Mouse (Mus musculus): Measurements from ENCODE around the gene 9930022D16Rik.

Gene 9930022D16Rik

DNA sequence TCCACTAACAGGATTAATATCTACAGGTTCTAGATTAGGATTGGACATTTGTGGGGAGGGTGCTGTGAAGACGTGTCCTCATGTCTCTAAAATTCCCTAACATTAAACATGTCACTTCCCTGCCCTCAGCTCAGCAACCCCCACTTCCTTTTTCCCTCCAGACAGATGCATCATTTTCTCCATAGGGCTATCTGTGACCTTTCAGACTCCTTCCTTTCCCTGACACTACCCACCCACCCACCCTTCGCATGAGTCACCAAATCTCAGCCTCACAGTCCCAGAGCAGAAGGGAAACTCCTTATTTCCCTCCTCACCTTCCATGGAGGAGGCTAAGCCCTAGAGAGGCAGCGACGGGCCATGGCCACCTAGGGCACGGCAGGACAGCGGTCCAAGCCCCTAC lies at the start of gene 9930022D16Rik:
TSS of gene 9930022D16Rik (plus strand) at position 301 of the 400 bp plus-strand sequence.
- DNase-seq = no peak

DNA sequence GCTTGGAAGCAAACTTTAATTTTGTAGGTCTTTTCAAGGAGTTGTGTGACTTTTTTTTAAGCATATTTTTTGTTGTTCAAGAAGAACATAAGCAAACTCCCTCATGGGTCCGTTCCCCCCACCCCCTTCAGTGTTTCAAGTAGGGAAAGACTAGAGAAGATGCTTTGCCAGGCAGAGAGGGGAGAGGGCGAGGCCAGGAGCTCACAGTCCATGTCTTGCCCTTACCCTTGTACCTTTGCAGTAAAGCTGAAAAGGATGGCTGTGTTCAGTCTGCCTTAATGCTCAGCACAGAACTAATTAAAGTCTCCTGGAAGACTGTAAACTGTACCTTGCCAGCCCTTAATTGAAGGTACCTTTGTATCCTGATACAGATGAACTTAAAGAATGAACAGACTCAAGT lies 49.4 kb upstream of the 9930022D16Rik start:
- DNase-seq = no peak

DNA sequence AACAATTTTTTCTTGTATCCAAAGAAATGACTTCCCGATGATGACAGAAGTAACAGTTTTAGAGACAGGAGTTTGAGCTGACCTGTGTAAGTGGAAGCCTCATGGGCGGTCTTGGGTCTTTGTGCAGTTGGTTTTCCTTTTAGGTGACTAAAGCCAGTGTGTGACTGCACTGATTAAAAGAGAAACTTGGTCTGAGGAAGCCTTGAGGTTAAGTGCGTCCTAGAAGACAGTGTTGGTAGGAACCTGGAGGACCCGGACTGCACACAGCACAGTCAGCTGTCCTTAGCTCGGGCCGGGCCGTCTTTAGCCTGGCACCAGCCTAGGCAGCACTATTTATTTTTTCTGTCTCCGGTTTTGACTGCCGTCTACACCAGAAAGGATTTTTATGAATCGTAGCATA lies 48.8 kb upstream of the 9930022D16Rik start:
- no peak for DNase-seq

DNA sequence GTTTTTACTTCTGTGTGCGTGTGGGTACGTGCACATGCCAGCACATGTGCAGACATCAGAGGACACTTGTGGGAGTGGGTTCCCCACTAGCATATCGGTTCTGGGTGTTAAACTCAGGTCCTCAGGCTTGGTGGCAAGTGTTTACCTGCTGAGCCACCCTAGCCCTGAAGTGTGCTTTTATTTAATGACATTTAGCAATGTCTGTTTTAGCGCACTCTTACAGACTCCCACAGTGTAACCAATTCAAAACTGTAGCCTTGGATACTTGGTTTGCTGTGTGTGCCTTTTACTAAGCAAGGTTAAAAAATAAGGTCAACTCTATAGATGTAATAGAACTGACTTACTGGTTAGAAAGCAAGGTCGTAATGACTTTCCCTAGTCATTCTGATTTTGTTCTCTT lies 47.9 kb upstream of the 9930022D16Rik start:
- DNase-seq = no peak

DNA sequence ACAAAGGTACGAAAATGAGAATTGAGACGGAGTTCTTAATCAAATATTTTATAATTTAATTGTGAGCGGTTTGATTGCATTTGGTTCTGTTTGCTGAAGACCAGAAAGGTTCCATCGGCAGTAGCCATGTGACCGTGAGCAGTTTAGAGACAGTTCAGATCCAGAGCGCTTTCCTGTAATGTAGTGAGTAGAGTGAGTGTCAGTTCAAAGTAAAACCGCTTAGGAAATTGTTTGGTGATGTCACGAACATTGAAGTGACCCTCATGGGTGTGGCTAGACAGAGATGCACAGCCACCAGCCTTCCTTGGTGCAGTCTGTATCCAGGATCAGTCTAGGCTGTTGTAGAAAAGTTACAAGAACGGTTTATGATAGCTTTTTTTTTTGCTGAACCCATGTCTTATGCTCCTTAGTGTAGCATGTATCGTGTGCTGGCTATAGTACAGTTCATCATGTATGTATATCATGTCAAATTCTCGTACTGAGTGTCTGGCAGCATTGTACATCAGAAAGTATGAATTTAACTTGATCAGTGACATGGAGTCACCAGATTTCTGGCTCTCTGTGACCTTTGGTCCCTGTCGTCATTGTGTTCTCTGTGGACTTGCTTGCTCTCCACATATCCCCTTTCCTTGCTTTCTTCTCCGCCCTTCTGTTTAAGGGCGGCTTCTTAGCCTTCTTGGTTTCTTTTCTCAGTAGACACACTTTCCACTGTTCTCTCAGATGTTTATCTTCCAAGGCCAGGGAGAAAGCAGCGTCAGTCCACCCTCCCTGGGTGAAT lies 46.7 kb upstream of the 9930022D16Rik start:
- no peak for DNase-seq

DNA sequence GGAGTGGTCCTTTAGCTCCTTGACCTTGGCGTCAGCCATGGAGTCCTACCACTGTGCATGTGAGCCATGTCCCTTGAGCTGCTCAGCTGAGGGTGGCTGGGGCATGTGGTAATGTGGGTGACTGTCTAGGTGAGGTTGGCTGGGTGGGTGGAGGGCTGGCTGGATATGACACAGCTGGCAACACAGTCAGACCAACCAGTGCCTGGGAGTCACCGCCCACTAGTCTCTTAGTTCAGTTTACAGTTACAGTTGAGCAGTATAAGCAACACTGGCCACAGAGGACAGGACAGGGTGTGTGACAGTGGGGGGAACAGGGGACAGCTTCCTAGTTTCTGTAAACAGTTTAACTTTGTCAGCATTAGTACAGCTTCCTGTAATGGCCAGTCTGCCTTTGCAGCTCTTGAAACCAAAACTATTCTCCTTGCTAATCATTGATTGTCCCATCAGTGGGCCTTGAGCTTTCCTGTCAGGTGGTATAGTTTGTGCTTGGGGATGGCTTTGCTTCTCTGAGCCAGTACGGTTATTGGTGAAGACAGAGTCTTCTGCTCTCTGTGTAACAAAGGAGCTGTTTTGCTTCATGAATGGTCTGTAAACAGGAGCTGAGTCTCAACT lies 44.6 kb upstream of the 9930022D16Rik start:
- no peak for DNase-seq

DNA sequence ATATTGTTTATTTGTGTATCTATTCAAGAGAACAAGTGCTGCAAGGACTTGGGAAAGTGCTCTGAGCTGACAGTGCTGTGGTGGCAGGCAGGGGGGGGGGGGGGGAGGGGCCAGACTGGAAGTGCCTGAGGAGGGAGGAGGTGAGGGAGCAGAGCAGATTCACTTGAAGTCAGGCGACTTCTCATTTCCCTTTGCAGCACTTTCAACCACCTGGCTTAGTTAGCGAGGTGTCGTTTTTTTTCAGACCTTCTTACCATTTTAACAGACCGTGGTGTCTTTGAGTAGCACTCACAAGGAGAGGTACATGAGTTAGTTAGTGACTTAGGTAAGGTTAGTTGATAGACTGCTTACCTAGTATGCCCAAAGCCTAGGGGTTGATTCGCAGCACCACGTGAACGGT lies 38.3 kb upstream of the 9930022D16Rik start:
- DNase-seq = no peak

DNA sequence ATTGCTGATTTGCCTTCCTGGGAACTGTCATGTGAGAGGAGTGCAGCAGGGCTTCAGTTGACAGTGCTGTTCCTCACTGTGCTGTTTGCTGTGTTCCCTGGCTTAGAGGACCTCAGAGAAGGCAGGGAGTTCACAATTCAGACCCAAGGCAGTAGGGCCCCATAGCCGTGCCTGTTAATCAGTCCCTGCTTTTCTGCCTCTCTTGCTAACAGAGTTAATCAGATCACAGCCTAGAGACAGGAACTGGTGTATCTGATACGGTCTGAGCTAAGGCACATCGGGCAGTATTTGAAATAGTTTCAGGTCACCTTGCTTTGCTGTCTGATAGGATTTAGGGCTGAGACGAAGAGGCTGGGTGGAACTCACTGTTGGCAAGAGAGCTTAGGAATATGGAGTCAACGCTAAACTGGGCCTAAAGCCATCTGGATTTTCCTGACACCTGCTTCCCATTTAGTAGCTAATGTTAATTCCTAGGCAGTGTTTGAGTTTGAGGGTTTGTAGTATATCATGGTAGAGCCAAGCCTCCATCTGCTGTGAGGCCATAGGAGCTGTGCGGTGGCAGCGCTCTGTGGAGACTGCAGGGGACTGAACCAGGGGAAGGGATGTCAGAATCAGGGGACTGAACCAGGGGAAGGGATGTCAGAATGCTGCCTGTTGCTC lies 37.1 kb upstream of the 9930022D16Rik start:
- peak; percentile 48 to 60 for DNase-seq

DNA sequence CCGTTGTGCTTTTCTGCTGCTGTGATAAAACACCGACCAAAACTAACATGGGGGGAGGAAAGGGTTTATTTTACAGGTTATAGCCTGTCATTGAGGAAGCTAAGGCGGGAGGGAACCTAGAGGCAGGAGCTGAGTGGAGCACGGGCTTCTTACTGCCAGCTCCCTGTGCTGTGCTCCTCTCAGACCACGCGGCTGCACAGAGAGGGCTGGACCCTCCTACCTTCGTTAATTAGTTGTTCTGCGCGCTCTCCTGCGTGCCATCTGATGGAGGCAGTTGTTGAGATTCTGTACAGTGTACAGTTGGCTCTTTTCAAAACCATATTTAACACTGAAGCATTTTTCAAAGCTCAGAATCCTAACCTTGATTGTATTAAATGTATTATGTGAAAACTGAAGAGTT lies 36.2 kb upstream of the 9930022D16Rik start:
- no peak for DNase-seq

DNA sequence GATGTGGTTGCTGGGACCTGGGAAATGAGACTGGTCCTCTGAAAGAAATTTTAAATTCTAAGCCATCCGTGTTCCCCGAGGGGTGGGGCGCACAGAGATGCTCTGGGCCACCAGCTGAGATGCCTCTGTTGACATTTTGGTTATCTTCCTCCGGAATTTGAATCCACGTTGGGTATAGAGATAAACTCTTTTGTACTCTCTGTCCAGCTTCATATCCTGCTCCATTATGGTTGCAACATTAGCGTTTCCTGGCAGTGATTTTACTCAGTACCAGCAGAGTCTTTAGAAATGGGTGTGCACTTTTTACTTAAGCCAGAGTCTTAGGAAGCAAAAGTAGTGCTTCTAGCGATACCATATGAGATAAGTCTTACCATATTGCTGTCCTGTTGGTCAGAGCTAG lies 35.7 kb upstream of the 9930022D16Rik start:
- no peak for DNase-seq

DNA sequence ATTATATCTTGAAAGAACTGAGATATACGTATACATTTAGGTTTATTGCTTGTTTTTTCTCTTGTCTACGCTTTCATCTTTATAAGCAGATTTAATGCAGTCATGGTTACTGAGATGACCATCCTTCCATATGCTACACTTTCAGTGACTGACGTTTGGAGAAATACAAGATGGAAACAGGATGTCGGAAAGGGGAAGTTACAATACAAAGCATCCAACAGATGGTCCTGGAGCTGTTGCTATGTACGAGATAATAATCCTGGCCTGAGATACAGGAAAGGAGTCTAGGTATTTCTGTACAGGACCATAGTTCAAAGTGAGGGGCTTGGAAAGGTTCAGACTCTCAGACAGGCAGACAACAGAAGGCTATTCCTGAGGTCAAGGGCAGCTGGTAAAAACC lies 33.1 kb upstream of the 9930022D16Rik start:
- DNase-seq = no peak

DNA sequence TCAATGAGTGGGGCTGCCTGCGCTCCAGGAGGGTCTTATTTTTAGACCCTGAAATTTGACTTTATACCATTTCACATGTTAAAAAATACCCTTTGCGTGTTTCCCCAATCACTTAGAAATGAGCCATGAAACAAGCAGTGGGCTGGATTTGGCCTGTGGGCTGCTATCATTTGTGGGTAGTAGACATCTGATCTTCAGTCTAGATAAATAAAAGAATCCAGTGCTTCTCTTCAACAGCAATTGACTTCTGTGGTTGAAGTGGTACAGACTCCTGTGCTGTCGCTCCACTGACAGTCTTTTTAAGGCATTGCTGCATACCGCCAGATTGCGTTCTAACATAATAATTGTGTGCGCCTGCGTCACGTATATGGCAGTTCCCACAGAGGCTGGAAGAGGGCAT lies 28.4 kb upstream of the 9930022D16Rik start:
- DNase-seq = no peak

DNA sequence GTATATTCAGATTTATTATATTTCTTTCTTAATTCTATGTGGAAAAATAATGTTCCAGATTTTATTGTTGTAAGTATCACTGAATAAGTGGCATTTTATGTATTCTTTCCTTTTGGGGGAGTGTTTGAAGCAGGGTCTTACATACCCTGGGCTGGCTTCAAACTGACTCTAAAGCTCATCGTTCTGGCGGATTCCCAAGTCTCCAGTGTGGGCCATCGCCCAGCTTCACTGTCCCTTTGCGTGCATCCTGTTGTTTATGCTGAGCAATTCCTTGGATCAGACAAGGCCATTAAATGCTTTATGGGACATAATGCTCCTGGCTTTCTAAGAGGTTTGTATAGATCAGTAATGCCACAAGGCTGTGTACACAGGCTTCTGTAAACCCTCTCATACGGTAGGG lies 24.7 kb upstream of the 9930022D16Rik start:
- DNase-seq = no peak

DNA sequence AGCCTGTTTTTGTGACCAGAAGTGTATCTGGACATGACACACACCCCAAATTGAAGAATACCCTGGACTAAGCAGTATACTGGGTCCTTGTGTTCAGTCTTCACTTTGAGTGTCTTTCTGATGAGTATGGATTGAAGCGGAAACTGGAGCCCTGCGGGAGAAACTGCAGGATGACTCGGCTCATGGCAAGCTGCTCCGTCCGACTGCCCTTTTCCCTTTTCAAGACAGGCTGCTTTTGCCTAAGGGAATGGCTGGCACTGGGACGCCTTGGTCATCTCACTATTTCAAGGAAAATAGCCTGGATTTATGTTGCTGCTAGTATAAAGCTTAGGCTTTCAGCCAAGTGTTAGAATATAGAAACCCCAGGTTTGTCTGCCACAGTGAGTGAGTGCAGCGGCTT lies 22.5 kb upstream of the 9930022D16Rik start:
- DNase-seq = no peak

DNA sequence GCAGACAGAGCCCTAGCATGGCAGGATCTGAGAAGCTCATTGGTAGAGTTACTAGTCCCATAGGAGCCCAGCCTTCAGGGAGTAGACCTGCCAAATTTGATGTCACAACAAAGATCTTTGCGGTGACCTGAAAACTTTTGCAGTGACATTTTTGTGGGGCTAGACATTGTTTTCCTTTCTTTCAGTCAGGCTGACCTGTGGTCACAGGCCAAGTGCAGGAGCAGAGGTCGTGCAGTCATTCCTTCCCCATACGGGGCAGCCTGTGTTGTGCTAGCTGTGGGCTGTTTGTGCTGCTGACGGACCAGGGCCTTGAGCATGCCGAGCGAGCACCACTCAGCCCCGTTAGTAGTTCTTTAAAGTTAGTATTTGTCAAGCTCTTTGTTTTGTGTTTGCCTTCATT lies 22.0 kb upstream of the 9930022D16Rik start:
- DNase-seq = no peak

DNA sequence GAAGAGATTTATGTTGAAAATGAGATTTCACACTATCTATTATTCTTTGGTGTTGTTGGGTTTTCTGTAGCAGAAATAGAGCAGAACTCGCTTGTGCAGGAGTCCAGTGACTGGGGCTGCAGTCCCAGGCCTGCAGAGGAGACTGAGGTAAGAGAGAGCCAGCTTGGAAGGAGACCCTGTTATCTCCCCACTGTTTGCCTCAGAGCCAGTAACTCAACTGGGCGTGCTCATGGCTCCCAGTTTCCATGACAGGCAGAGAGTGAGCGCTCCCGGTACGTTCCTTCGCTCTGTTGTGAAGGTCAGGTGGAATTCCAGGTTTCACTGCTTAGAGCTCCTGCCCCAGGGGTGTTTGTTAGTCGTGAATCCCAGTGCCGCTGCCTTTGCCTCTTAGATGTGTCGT lies 21.1 kb upstream of the 9930022D16Rik start:
- DNase-seq = no peak

DNA sequence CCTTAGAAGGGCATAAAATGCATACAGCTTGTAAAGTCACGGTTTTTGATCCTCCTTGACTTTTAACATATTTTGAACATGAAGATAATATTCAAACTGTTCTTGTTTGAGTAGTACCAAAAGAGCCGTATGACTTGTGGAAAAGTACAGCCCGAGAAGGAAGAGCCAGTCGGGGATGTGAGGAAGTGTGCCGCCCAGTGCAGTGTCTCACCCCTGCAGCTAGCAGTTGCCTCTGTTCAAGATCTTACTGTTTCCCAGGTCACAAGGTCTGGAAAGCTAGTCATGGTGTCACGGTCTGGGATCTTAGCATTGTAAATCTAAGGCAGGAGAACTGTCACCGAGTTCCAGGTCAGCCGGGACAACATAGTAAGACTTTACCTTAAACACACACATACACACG lies 19.0 kb upstream of the 9930022D16Rik start:
- no peak for DNase-seq

DNA sequence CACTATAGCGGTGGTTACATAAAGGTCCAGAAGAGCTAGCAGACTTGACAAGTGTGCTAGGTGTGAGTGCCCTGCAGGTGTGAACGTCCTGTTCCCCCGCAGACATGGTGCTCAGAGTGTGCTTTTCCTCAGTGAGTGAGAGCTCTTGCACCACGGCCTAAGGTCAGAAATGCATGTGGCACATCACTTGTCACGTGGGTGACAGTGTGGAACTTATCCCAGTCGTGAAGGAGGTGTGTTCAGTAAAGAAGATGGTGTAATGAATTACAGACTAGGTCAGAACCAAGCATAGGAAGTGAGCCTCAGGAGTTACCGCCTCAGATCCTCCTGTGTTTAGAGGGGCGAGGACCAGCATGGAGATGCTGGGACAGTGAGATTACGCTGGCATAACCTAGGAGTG lies 18.4 kb upstream of the 9930022D16Rik start:
- no peak for DNase-seq

DNA sequence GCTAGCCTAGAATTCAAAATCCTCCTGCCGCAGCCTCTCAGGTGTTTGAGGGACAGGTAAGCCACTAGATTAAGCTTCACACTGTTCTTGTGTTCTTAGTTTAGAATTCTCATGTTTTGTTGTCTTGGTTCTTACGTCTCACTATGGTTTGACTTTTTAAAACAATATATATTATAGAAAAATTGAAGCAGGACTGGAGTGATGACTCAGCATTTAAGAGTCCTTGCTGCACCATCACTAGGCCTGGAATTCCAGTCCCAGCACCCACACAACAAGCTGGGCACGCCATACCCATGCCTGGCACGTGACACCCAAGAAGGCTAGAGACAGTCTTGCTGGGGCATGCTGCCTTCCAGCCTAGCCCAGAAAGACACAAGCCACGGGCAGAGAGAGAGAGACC lies 7.3 kb upstream of the 9930022D16Rik start:
- no peak for DNase-seq

DNA sequence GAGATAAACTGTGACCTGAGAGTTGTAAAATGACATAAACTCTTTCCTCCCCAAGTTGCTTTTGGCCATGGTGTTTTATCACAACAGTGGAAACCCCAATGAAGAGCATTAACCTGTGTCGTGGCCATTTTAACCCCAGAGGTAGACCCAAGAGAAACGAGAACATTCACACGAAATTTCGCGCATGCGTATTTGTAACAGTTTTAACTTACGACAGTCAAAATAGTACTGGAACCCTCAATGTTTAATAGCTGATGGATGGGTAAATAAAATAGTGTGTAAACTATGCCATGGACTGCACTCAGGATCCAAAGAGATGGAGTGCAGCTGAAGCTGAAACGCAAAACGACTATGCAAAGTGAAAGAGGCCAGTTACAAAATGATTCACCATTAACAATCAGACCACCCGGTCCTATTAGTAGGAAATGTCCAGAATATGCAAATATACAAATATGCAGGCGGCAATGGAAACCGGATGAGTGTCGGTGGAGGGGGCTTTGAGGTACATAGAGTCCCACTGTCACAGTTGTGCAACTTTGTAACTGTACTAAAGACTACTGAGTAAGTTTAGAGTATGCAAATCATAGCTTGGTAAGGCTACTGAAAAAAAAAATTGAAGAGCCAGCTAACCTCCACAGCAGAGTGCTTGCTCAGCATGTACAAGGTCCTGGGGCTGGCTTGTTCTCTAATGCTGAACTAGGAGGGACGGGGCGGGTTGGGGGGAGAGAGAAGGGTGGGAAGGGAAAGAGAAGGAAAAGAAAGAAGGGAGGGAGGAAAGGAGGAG lies 3.3 kb upstream of the 9930022D16Rik start:
- DNase-seq = no peak

DNA sequence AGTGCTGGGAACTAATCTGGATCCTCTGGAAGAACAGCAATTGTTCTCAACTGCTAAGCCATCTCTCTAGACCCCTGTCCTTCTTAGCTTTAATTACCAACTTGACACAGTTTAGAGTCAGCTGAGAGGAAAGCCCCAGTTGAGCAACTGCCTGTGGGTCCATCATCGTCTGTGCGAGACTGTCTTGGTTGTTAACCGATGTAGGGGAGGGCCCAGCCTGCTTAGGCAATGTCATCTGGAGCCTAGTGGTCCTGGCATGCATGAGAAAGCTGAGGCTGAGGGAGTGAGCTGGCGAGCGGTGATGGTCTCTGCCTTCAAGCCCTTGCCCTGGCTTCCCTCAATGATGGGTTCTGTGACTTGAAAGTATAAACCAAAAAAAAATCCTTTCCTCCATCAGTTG lies 1.1 kb downstream of the 9930022D16Rik start:
- no peak for DNase-seq

DNA sequence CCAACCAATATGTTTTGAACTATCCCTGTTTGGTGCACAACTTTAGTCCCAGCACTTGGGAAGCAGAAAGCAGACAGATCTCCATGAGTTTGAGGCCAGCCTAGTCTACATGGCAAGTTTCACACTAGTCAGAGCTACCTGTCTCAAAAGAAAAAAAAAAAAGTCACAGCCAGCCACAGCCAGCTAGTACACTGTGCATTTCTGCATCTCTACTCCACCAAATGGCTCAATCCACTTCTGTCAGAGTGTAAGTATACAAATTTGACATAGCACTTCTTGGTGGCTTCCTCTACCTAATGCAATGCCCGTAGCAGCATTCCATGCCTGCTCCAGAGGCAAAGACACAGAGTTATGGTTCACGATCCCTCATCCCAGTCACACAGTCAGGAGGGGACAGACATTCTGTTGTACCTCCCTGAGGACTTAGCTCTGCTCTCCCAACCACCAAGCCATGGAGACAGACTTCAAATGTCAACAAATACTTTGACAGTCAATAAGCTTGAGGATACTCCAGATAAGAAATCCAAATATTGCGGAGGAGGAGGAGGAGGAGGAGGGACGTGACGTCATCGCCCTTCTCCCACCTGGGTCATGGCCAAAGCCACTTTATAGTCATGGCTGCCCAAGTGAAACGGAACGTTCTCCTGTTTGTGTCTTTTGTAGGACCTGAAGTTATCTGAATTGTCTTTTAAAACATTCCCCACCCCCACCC lies 3.1 kb downstream of the 9930022D16Rik start:
- DNase-seq = no peak
